Mouse (Mus musculus) brown adipose tissue, adult 24 weeks (tissue): ENCODE measurements around the gene Arih2. TPM values are rescaled to one million over a fixed set of nuclear protein-coding genes. Genes with fewer than 3 reads are reported as not detected.
A peak's percentile ranks its signal among the peaks of the same experiment; 100 is the strongest.
"Not testable (repeated sequence)": the region's sequence is repeated elsewhere in the genome, so short reads cannot be mapped to it uniquely, and the experiment has no call there.

Source experiments
- H3K27ac ChIP-seq: fragments of 200-500 bp; replicated peaks from 2 replicates; pipeline ENCODE4 v1.5.1; 2012; ENCODE audit warnings: low read depth, mild to moderate bottlenecking, low read length
- H3K4me1 ChIP-seq: fragments of 200-500 bp; 2 replicates; pipeline ENCODE4 v1.6.1; 2012; ENCODE audit warnings: low read length, mixed read lengths; ENCODE audit not compliant: control insufficient read depth, insufficient read depth, insufficient read length
- H3K4me3 ChIP-seq: fragments of 200-500 bp; 2 replicates; pipeline ENCODE4 v1.5.1; 2012; ENCODE audit warnings: low read depth, mild to moderate bottlenecking, low read length, moderate library complexity; ENCODE audit not compliant: insufficient read depth
- polyA plus RNA-seq: library from polyadenylated mRNA; stranded (reverse); fragments of >200 nt; gene quantifications from 2 replicates; pipeline ENCODE4 v1.2.4, GENCODE M21; 2012; ENCODE audit not compliant: missing spikeins, insufficient read depth, insufficient read length

Arih2 gene
- polyA plus RNA-seq, 1 experiment: 29.8 TPM

DNA sequence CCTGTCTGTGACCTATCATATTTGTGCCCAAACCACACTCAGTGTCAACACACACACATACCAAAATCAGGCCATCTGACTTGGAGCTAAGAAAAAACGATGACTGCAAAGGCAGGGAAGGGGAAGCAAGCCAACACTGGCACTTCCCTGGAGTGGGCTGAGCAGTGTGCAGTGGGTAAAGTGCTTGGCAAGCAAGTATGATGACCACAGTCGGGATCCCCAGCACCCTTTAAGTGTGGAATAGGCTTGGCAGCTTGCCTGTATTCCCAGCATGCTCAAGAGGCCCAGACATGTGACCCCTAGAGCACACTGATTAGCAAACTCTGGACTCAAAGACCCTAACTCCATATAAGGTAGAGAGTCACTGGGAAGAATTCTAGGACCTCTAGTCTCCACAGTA is 22.7 kb downstream of the Arih2 start:
- Histone ChIP-seq H3K27ac (no peak overlapping the region), H3K4me1 (peaks cover 3% of the 10 kb centered on the region; the same call in 1 of the 2 replicates), H3K4me3 (no peak overlapping the region)

DNA sequence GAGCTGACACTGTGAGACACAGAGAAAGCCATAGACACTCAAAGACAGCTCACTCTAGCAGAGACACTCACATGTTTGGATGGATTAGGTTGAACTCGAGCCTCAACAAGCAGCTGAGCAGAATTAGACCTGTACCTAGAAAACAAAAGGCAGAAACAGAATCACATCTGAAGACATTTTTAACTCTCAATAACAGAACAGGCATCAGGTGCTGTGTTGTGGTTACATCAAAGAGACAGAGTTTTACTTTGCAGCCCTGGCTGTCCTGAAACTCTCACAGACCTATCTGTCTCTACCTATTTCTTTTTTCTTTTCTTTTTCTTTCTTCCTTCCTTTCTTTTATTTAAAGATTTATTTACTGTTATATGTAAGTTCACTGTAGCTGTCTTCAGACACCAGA is 31.9 kb downstream of the Arih2 start:
- H3K27ac ChIP-seq: no peak overlapping the region
- no peak overlapping the region for H3K4me3 ChIP-seq
- H3K4me1 ChIP-seq: no peaks in the 10 kb centered on the region

DNA sequence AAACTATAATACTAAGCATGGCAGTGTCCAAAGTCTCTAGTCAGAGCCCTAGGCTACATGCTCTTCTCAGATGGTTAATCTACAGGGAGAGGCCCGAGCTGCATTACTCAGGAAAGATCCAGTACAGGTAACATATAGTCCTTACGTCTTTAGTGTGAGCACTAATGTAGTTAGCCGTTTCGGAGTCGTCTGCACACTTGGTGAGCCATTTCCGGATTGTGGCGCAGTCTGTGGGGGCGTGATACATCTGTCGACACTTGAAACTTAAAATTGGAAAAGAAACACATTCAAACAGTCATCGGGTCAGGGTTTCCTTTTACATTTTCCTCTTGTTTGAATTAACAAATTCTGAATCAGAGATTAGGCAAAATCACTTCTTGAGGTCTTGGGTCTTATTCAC is 37.7 kb downstream of the Arih2 start:
- Histone ChIP-seq H3K4me1 (no peaks in the 10 kb centered on the region), H3K27ac (no peak overlapping the region), H3K4me3 (no peak overlapping the region)

DNA sequence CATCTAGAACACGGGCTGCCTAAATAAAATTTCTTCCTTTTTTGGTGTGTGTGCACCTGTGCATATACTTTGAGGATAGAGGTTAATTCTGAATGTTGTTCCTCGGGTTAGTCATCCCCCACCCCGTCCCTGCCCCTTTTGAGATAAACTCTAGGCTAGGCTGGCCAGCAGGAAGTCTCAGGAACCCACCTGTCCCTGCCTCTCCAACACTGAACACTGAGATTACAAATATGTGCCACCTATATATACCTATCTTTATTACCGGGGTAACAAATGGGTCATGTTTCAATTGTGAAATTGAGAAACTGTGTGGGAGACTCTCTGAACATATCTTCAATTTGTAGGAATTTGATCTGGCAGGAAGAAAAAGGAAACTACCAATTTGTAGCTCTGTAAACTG is 40.3 kb downstream of the Arih2 start:
- Histone ChIP-seq H3K4me3 (no peak overlapping the region), H3K4me1 (no peaks in the 10 kb centered on the region), H3K27ac (no peak overlapping the region)

DNA sequence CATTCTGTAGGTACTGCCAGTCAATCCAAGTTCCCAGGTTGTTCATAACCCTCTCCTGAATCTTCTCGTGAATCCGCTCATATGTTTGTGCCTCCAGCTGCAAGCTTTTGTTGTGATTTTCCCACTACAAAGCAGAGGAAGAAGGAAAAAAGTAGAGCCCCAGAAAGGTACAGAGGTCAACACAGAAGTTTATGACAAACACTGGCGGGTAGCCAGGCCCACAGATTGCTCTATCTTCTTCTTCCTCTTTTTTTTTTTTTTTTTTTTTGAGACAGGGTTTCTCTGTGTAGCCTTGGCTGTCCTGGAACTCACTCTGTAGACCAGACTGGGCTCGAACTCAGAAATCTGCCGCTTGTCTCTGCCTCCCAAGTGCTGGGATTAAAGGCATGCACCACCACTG is 41.3 kb downstream of the Arih2 start:
- not testable (repeated sequence) for H3K27ac ChIP-seq, H3K4me3 ChIP-seq, H3K4me1 ChIP-seq

DNA sequence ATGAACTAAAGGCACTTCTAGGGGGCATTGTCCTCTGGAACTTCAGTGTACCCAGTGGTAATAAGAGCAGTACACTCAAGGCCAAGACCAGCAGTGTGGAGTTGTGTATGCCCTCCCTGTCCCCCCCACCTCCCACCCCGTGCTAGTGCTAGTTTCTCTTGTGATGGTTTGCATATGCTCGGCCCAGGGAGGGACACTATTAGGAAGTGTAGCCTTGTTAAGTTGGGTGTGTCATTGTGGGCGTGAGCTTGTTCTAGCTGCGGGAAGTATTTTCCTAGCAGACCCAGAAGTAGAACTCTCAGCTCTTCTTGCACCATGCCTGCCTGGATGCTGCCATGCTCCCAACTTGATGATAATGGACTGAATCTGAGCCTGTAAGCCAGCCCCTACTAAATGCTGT is 47.2 kb downstream of the Arih2 start:
- no peak overlapping the region for H3K4me3 ChIP-seq
- no peaks in the 10 kb centered on the region for H3K4me1 ChIP-seq
- H3K27ac ChIP-seq: no peak overlapping the region

DNA sequence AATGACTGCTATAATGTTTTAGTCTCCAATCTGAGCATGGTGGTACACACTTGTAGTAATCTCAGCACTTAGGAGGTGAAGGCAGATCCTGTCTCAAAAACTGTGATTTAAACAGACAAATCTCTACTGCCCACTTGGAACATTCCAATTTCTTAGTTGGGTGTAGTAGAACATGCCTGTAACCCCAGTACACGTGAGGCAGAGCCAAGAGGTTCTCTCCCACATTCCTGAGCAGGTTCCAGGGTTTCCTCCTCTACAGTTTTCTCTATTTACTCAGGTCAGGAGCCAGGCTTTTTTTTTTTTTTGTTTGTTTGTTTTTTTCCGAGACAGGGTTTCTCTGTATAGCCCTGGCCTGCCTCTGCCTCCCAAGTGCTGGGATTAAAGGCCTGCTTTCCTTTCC is 49.2 kb downstream of the Arih2 start:
- no peak overlapping the region for H3K27ac ChIP-seq
- no peak overlapping the region for H3K4me3 ChIP-seq
- no peaks in the 10 kb centered on the region for H3K4me1 ChIP-seq

DNA sequence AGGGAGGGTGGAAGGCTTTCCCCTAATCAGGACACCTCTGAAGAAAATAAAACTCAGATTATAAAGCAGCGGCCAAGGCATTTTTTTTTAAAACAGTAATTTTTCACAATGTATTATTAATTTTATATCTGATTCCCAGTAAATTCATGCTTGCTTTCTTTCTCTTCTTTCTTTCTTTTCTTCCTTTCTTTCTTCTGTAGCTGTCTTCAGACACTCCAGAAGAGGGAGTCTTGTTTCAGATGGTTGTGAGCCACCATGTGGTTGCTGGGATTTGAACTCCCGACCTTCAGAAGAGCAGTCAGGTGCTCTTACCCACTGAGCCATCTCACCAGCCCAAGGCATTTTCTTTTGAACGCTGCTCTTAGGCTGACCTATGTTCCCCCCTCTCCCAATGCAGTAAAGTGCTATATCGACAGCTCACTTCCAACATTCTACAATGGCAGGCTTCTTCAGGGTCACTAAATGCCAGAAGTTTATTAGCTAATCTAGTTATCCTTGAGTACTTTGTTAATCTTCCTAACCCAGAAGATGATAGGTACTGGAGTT is 50.1 kb downstream of the Arih2 start:
- Histone ChIP-seq H3K4me1 (no peaks in the 10 kb centered on the region), H3K27ac (no peak overlapping the region), H3K4me3 (no peak overlapping the region)

DNA sequence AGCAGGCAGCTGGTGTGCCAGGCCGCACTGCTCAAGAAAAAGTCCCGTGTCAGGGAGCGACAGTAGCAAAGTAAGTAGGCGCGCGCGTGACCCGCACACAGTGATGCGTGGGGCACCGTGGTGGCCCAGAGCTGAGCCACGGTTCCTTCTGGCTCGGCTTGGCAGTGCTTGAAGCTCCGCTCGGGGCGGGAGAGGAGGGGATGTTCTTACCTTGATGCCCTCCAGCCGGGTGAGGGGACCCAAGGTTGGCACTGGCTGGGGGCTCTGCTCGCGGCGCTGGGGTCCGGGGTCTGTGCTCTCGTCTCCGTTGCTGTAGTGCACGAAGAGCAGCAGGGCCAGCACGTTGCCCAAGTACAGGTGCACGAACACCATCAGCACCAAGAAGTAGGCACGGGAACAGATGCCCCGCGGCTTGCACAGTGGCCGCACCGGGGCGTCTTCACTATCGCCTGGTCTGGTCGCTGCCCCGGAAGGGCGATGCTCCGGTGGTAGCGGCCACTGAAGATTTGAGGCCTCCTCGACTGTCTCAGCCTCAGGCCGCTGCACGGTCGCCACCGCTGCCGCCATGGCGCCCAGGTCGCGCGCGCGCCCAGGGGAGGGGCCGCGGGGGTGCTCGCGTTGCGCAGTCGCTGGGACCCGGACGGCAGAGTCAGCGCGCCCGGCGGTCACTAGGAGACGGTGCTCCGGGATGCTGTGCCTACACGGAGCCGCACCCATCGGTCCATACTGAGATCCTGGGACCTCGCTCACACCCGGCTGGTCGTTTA is 52.0 kb downstream of the Arih2 start, which contains the start of gene P4htm:
TSS of gene P4htm (minus strand) at position 670 of the 767 bp plus-strand sequence.
- no peak within 1 kb of the TSS for H3K27ac ChIP-seq
- no peaks in the 10 kb centered on the region for H3K4me1 ChIP-seq
- peak within 1 kb of the TSS; percentile 90 for H3K4me3 ChIP-seq

DNA sequence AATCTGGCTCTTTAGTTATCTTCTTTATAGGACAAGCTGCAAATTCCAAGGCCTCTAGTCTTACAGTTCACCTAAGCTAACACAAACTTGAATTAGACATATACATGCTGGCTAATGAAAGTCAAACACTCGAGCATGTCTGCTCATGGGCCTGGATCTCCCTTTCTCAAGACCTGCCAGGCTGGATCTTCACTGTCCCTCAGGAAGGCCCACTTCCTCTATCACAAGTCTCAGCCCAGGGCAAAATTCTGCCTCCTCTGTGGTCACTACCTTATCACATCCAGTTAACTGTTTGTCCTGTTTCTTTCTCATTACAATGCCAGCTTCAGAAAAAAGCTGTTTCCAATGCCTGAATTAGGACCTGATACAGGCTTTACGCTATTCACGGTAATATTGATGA is 54.8 kb downstream of the Arih2 start:
- H3K27ac ChIP-seq: no peak overlapping the region
- H3K4me3 ChIP-seq: no peak overlapping the region
- no peaks in the 10 kb centered on the region for H3K4me1 ChIP-seq

DNA sequence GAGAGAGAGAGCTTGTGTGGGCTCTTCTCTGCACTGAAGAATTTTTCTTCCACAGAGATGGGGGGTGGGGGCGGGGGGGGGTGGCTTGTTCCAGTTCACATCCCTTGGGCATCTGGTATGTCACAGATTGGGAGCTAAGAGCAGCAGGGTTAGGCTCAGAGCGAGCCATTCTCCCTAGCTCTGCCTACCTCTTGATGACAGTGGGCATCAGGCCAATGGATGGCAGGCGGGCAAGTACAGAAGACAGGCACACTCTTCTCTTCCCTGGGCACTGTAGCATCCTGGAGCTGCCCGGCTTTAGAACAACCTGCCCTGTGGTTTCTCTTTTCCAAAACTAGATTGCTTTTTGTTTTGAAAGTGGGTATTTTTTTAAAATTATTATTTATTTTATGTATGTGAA is 57.7 kb downstream of the Arih2 start:
- H3K27ac ChIP-seq: no peak overlapping the region
- no peak overlapping the region for H3K4me3 ChIP-seq
- no peaks in the 10 kb centered on the region for H3K4me1 ChIP-seq

DNA sequence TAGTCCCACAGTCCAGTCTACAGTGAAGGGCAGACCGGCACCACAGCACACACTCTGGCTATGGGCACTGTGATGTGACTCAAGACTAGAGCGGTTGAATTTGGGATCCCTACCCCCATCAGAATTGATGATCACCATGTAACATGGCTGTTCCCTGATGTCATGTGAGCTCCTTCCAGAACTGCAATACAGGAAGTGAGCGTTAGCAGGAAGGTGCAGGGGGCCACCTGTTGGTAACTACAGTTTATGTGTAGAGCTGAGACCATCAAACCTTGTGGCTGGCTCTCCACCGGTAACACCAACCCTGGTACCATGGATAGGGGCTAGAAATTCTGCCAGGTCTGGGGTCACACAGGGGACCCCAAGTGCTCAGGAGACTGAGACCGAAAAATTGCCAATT is 60.0 kb downstream of the Arih2 start:
- H3K4me3 ChIP-seq: no peak overlapping the region
- no peak overlapping the region for H3K27ac ChIP-seq
- no peaks in the 10 kb centered on the region for H3K4me1 ChIP-seq

DNA sequence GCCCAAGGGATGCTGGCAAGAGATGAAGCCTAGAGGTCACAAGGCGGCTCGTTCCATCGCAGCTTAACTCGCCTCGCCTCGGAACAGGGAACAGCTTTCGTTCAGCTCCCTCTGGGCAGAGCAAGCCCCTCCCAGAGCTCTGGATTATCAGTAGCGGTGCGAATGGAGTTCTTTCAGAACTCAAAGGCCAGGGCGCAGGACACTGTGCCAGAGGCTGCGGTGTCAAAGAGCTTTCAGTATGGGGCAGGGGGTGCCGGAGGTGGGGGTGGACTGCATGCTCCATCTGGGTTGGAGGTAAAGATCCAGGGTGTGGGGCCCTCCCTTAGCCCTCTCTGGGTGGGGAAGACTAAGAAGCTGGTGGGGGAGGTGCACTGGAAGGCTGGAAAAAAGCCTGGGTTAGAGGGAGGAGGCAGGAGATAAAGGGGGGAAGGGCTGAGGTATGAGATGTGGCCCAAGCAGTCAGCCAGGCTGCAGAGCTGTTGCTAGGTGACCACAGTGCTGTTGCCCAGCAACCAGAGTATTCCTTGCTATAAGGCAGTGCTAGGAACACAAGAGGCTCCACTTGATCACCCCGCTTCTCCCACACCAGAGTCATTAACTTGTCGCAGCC is 61.5 kb downstream of the Arih2 start:
- Histone ChIP-seq H3K27ac (no peak overlapping the region), H3K4me3 (no peak overlapping the region), H3K4me1 (no peaks in the 10 kb centered on the region)

DNA sequence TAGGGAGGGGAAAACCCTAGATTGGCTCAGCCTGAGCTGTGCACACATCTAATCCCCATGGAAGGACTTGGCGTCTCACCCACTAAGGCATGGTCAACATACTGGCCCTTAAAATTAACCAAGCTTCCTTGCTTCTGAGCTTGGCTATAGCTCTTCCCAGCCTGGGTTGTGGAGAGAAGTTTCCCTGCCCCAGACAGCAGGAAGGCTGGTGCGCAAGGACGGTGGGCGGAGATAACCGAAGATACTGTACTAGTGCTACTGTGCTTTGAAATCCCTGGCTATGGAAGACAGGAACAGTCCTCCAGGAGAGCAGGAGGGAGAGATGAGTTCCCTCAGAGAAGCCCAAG is 69.9 kb downstream of the Arih2 start:
- Histone ChIP-seq H3K4me1 (peaks cover 8% of the 10 kb centered on the region), H3K27ac (peak overlapping the region; percentile 49; the same call in 1 of the 2 replicates), H3K4me3 (peak overlapping the region; percentile 74)

DNA sequence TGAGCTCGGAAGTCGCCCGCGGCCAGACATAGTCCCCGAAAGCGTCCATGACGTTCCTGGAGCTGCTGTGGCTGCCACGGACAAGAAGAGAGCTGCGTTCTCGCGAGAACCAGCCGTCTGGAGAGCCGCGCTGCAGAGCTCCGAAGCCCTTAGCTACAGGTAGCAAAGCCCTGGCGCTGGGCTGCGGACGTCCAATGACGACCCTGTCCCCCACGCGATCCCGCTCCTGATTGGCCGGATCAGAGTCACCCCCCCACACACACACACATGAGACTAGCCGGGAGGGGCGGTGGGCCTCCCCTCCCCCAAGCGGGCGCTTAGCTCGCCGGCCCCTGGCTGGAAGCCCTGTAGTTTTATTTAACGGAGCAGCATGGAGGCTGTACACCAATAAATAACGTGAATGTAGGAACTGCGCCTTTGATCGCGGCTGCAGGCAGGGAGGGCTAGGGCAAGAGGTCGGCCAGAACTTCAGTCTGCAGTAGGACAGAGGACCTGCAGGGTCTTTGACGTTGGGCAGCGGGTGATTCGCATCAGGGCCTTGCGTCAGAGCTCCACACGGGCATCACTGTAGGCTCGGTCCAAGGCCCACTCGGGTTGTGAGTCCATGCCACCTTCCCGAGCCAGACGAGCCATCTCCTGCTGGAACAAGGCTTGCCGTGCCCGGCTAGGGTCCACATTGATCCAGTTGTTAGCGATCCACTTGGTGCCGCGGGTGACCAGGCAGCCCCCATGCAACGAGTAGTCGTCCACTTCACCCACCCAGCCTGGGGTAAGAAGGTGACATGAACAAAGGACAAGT is 70.4 kb downstream of the Arih2 start, which contains the start of gene Wdr6:
TSS of gene Wdr6 (minus strand) at position 195 of the 799 bp plus-strand sequence.
- peak within 1 kb of the TSS; percentile 74 for H3K4me3 ChIP-seq
- peaks cover 8% of the 10 kb centered on the region for H3K4me1 ChIP-seq
- peak within 1 kb of the TSS; percentile 49 for H3K27ac ChIP-seq
